Mouse (Mus musculus): Measurements from ENCODE around the gene Hpse2. TPM values are rescaled to one million over a fixed set of nuclear protein-coding genes. Genes with fewer than 3 reads are reported as not detected.

Gene Hpse2
- polyA plus RNA-seq, 1 experiment, result not detected

- Histone ChIP-seq H3K27me3 (ENCODE audit: control insufficient read depth, insufficient read depth, insufficient read length) (no peaks in the 10 kb centered on the region), H3K4me2 (ENCODE audit: low read depth) (no peak overlapping the region), H3ac (ENCODE audit: control insufficient read depth, insufficient read length) (no peak overlapping the region), H3K4me3 (no peak overlapping the region), H3K79me2 (ENCODE audit: control insufficient read depth, insufficient read depth) (no peaks in the 10 kb centered on the region), H3K36me3 (ENCODE audit: control insufficient read depth, insufficient read depth) (no peaks in the 10 kb centered on the region)
- TF ChIP-seq MYOG (IDR thresholded peaks at IDR 0.05; ENCODE audit: control insufficient read depth in 1 of 3, insufficient read depth in 1 of 3, insufficient read length in 2 of 3, low read depth in 2 of 3) (no peak), POLR2AphosphoS2 (IDR thresholded peaks at IDR 0.05; ENCODE audit: insufficient read length, low read depth) (no peak), MYOD1 (IDR thresholded peaks at IDR 0.05; ENCODE audit: control insufficient read depth in 1 of 3, insufficient read length in 2 of 3, low read depth in 2 of 3) (no peak), CEBPB (IDR thresholded peaks at IDR 0.05; ENCODE audit: insufficient read depth, poor library complexity, severe bottlenecking) (no peak), SRF (IDR thresholded peaks at IDR 0.05; ENCODE audit: control insufficient read depth, insufficient read length, low read depth) (no peak), E2F4 (IDR thresholded peaks at IDR 0.05; ENCODE audit: insufficient read depth) (no peak), MAX (IDR thresholded peaks at IDR 0.05; ENCODE audit: low read depth) (no peak), POLR2A (IDR thresholded peaks at IDR 0.05; ENCODE audit: insufficient read length, low read depth) (no peak), TCF3 (IDR thresholded peaks at IDR 0.05; ENCODE audit: insufficient read length, low read depth) (no peak), TCF12 (IDR thresholded peaks at IDR 0.05; ENCODE audit: insufficient read depth, poor library complexity, severe bottlenecking) (no peak), USF1 (IDR thresholded peaks at IDR 0.05; ENCODE audit: low read depth) (no peak), REST (IDR thresholded peaks at IDR 0.05; ENCODE audit: insufficient read depth, insufficient read length) (no peak)
Measured at GRCm38 (mm10) chr19:43231711-43232110, 156.4 kb downstream of the Hpse2 start.

- H3K4me3 ChIP-seq, result no peak overlapping the region
- H3K27me3 ChIP-seq (ENCODE audit: control insufficient read depth, insufficient read depth, insufficient read length), result no peaks in the 10 kb centered on the region
- H3K79me2 ChIP-seq (ENCODE audit: control insufficient read depth, insufficient read depth), result no peaks in the 10 kb centered on the region
Measured at GRCm38 (mm10) chr19:43193562-43193961, 194.6 kb downstream of the Hpse2 start.

GRCm38 (mm10) chr19:43175437-43175965, 212.7 kb downstream of the Hpse2 start:
- H3K4me3 ChIP-seq, result no peak overlapping the region
- no peak overlapping the region for H3K4me2 ChIP-seq (ENCODE audit: low read depth)
- no peaks in the 10 kb centered on the region for H3K27me3 ChIP-seq (ENCODE audit: control insufficient read depth, insufficient read depth, insufficient read length)
- H3K36me3 ChIP-seq (ENCODE audit: control insufficient read depth, insufficient read depth), result no peaks in the 10 kb centered on the region
- no peaks in the 10 kb centered on the region for H3K79me2 ChIP-seq (ENCODE audit: control insufficient read depth, insufficient read depth)
- TF ChIP-seq E2F4 (IDR thresholded peaks at IDR 0.05; ENCODE audit: insufficient read depth), result no peak
- TF ChIP-seq MYOG (IDR thresholded peaks at IDR 0.05; ENCODE audit: control insufficient read depth in 1 of 3, insufficient read depth in 1 of 3, insufficient read length in 2 of 3, low read depth in 2 of 3), result no peak
- no peak overlapping the region for H3ac ChIP-seq (ENCODE audit: control insufficient read depth, insufficient read length)

More at GRCm38 (mm10) chr19:43193562-43193961, 194.6 kb downstream of the Hpse2 start:
- no peak overlapping the region for H3ac ChIP-seq (ENCODE audit: control insufficient read depth, insufficient read length)
- no peaks in the 10 kb centered on the region for H3K36me3 ChIP-seq (ENCODE audit: control insufficient read depth, insufficient read depth)
- H3K4me2 ChIP-seq (ENCODE audit: low read depth), result no peak overlapping the region
- TF ChIP-seq POLR2A (IDR thresholded peaks at IDR 0.05; ENCODE audit: insufficient read length, low read depth), result no peak
- TF ChIP-seq USF1 (IDR thresholded peaks at IDR 0.05; ENCODE audit: low read depth), result no peak
- TF ChIP-seq TCF12 (IDR thresholded peaks at IDR 0.05; ENCODE audit: insufficient read depth, poor library complexity, severe bottlenecking), result no peak
- no peak for TF ChIP-seq MYOD1 (IDR thresholded peaks at IDR 0.05; ENCODE audit: control insufficient read depth in 1 of 3, insufficient read length in 2 of 3, low read depth in 2 of 3)
- TF ChIP-seq SRF (IDR thresholded peaks at IDR 0.05; ENCODE audit: control insufficient read depth, insufficient read length, low read depth), result no peak
- no peak for TF ChIP-seq E2F4 (IDR thresholded peaks at IDR 0.05; ENCODE audit: insufficient read depth)
- TF ChIP-seq MAX (IDR thresholded peaks at IDR 0.05; ENCODE audit: low read depth), result no peak
- TF ChIP-seq TCF3 (IDR thresholded peaks at IDR 0.05; ENCODE audit: insufficient read length, low read depth), result no peak
- TF ChIP-seq MYOG (IDR thresholded peaks at IDR 0.05; ENCODE audit: control insufficient read depth in 1 of 3, insufficient read depth in 1 of 3, insufficient read length in 2 of 3, low read depth in 2 of 3), result no peak
- TF ChIP-seq CEBPB (IDR thresholded peaks at IDR 0.05; ENCODE audit: insufficient read depth, poor library complexity, severe bottlenecking), result no peak
- no peak for TF ChIP-seq REST (IDR thresholded peaks at IDR 0.05; ENCODE audit: insufficient read depth, insufficient read length)
- no peak for TF ChIP-seq POLR2AphosphoS2 (IDR thresholded peaks at IDR 0.05; ENCODE audit: insufficient read length, low read depth)

- Histone ChIP-seq H3K4me3 (no peak overlapping the region), H3ac (ENCODE audit: control insufficient read depth, insufficient read length) (no peak overlapping the region), H3K27me3 (ENCODE audit: control insufficient read depth, insufficient read depth, insufficient read length) (no peaks in the 10 kb centered on the region), H3K4me2 (ENCODE audit: low read depth) (no peak overlapping the region), H3K79me2 (ENCODE audit: control insufficient read depth, insufficient read depth) (no peaks in the 10 kb centered on the region), H3K36me3 (ENCODE audit: control insufficient read depth, insufficient read depth) (no peaks in the 10 kb centered on the region)
- TF ChIP-seq MAX (IDR thresholded peaks at IDR 0.05; ENCODE audit: low read depth) (no peak), POLR2AphosphoS2 (IDR thresholded peaks at IDR 0.05; ENCODE audit: insufficient read length, low read depth) (no peak), POLR2A (IDR thresholded peaks at IDR 0.05; ENCODE audit: insufficient read length, low read depth) (no peak), USF1 (IDR thresholded peaks at IDR 0.05; ENCODE audit: low read depth) (no peak), TCF12 (IDR thresholded peaks at IDR 0.05; ENCODE audit: insufficient read depth, poor library complexity, severe bottlenecking) (no peak), TCF3 (IDR thresholded peaks at IDR 0.05; ENCODE audit: insufficient read length, low read depth) (no peak), MYOD1 (IDR thresholded peaks at IDR 0.05; ENCODE audit: control insufficient read depth in 1 of 3, insufficient read length in 2 of 3, low read depth in 2 of 3) (no peak), REST (IDR thresholded peaks at IDR 0.05; ENCODE audit: insufficient read depth, insufficient read length) (no peak), SRF (IDR thresholded peaks at IDR 0.05; ENCODE audit: control insufficient read depth, insufficient read length, low read depth) (no peak), CEBPB (IDR thresholded peaks at IDR 0.05; ENCODE audit: insufficient read depth, poor library complexity, severe bottlenecking) (no peak), MYOG (IDR thresholded peaks at IDR 0.05; ENCODE audit: control insufficient read depth in 1 of 3, insufficient read depth in 1 of 3, insufficient read length in 2 of 3, low read depth in 2 of 3) (no peak), E2F4 (IDR thresholded peaks at IDR 0.05; ENCODE audit: insufficient read depth) (no peak)
Measured at GRCm38 (mm10) chr19:43174812-43175211, 213.3 kb downstream of the Hpse2 start.

GRCm38 (mm10) chr19:43156085-43156484, 232.1 kb downstream of the Hpse2 start:
- no peaks in the 10 kb centered on the region for H3K27me3 ChIP-seq (ENCODE audit: control insufficient read depth, insufficient read depth, insufficient read length)
- H3K36me3 ChIP-seq (ENCODE audit: control insufficient read depth, insufficient read depth), result no peaks in the 10 kb centered on the region
- H3K4me2 ChIP-seq (ENCODE audit: low read depth), result no peak overlapping the region
- H3ac ChIP-seq (ENCODE audit: control insufficient read depth, insufficient read length), result no peak overlapping the region
- H3K79me2 ChIP-seq (ENCODE audit: control insufficient read depth, insufficient read depth), result no peaks in the 10 kb centered on the region
- no peak overlapping the region for H3K4me3 ChIP-seq
- no peak for TF ChIP-seq USF1 (IDR thresholded peaks at IDR 0.05; ENCODE audit: low read depth)
- no peak for TF ChIP-seq POLR2A (IDR thresholded peaks at IDR 0.05; ENCODE audit: insufficient read length, low read depth)
- TF ChIP-seq SRF (IDR thresholded peaks at IDR 0.05; ENCODE audit: control insufficient read depth, insufficient read length, low read depth), result no peak
- TF ChIP-seq MYOG (IDR thresholded peaks at IDR 0.05; ENCODE audit: control insufficient read depth in 1 of 3, insufficient read depth in 1 of 3, insufficient read length in 2 of 3, low read depth in 2 of 3), result no peak
- TF ChIP-seq TCF12 (IDR thresholded peaks at IDR 0.05; ENCODE audit: insufficient read depth, poor library complexity, severe bottlenecking), result no peak
- TF ChIP-seq TCF3 (IDR thresholded peaks at IDR 0.05; ENCODE audit: insufficient read length, low read depth), result no peak
- TF ChIP-seq MYOD1 (IDR thresholded peaks at IDR 0.05; ENCODE audit: control insufficient read depth in 1 of 3, insufficient read length in 2 of 3, low read depth in 2 of 3), result no peak
- no peak for TF ChIP-seq E2F4 (IDR thresholded peaks at IDR 0.05; ENCODE audit: insufficient read depth)
- no peak for TF ChIP-seq REST (IDR thresholded peaks at IDR 0.05; ENCODE audit: insufficient read depth, insufficient read length)
- no peak for TF ChIP-seq MAX (IDR thresholded peaks at IDR 0.05; ENCODE audit: low read depth)
- no peak for TF ChIP-seq CEBPB (IDR thresholded peaks at IDR 0.05; ENCODE audit: insufficient read depth, poor library complexity, severe bottlenecking)
- TF ChIP-seq POLR2AphosphoS2 (IDR thresholded peaks at IDR 0.05; ENCODE audit: insufficient read length, low read depth), result no peak
